Mouse (Mus musculus): ENCODE results near the gene Dcp1a. TPM values are rescaled to one million over a fixed set of nuclear protein-coding genes. Genes with fewer than 3 reads are reported as not detected.
"Not testable (repeated sequence)": the region's sequence is repeated elsewhere in the genome, so short reads cannot be mapped to it uniquely, and the experiment has no call there.

The Dcp1a gene
- polyA plus RNA-seq, 1 experiment from 2014 or later: 28.3 TPM

DNA sequence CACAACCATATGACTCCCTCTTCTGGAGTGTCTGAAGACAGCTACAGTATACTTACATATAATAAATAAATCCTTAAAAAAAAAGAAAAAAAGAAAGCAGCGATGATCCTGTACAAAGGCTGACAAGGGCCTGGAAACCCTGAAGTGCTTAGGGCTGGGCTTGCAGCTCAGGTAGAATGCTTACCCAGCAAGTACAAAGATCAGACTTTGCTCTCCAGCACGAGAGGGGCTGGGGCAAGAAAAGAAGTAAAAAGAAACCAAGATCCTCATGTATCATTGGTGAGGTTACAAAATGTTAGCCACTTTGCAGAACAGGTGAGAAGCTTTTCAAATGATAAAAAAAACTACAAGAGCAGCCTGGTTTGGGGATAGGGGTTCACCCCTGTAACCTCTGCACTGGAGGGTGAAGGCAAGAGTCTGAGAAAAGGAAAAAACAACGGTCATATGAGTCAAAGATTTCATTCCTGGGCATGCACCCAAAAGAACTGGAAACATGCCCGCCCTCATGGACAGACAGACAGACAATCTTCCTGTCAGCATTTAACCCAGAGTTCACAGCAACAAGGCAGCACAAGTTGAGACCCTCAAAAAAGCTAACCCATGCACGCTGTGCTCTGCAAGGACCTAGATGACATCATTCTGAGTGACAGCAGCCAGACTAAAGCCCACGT, 54.6 kb downstream of the Dcp1a start:
- H3K36me3 ChIP-seq (ENCODE audit: insufficient read depth, low read length): no peaks in the 10 kb centered on the region
- ATAC-seq (ENCODE audit: low FRiP score, low TSS enrichment): no peak
- no peak overlapping the region for H3K4me2 ChIP-seq (replicated peaks; ENCODE audit: low read depth, low read length)
- no peak overlapping the region for H3K27ac ChIP-seq (ENCODE audit: low read length)
- H3K4me1 ChIP-seq (ENCODE audit: insufficient read depth, low read length): peaks cover 8% of the 10 kb centered on the region; the same call in 1 of the 2 replicates
- no peak overlapping the region for H3K4me3 ChIP-seq (ENCODE audit: low read length)
- H3K9ac ChIP-seq (replicated peaks; ENCODE audit: low read length): no peak overlapping the region
- H3K9me3 ChIP-seq (ENCODE audit: low read length): no peaks in the 10 kb centered on the region; the same call in 1 of the 2 replicates
- H3K27me3 ChIP-seq (ENCODE audit: insufficient read depth, low read length): no peaks in the 10 kb centered on the region
- 75% methylated on average over 6 of the region's 6 CpGs for WGBS

- Histone ChIP-seq H3K27me3 (ENCODE audit: insufficient read depth, low read length) (no peaks in the 10 kb centered on the region), H3K36me3 (ENCODE audit: insufficient read depth, low read length) (no peaks in the 10 kb centered on the region), H3K27ac (ENCODE audit: low read length) (no peak overlapping the region), H3K9ac (replicated peaks; ENCODE audit: low read length) (no peak overlapping the region), H3K4me3 (ENCODE audit: low read length) (no peak overlapping the region), H3K9me3 (ENCODE audit: low read length) (no peaks in the 10 kb centered on the region), H3K4me2 (replicated peaks; ENCODE audit: low read depth, low read length) (no peak overlapping the region), H3K4me1 (ENCODE audit: insufficient read depth, low read length) (0 out of 2 replicates have a peak, but pooled peaks cover 4% of the 10 kb centered on the region)
- 50% methylated on average over 10 of the region's 10 CpGs for WGBS
- ATAC-seq (ENCODE audit: low FRiP score, low TSS enrichment): 0 out of 2 replicates have a peak, but pooled peaks have one; percentile 59
These were observed 62.2 kb downstream of the Dcp1a start for GRCm38 (mm10) chr14:30541541-30541940.

DNA sequence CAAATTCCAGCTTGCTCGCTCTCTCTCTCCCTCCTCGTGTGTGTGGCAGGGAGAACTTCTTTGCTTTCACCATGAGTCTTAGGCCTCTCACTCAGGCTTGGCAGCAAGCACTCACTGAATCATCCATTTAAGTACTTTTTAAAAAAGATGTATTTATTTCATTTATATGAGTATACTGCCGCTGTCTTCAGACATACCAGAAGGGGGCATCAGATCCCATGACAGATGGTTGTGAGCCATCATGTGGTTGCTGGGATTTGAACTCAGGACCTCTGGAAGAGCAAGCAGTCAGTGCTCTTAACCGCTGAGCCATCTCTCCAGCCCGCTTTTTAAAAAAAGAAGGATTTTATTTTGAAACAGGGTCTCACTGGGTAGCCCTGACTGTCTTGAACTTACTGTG, 64.0 kb downstream of the Dcp1a start:
- WGBS: 73% methylated on average over 5 of the region's 5 CpGs
- H3K9me3 ChIP-seq (ENCODE audit: low read length); H3K4me1 ChIP-seq (ENCODE audit: insufficient read depth, low read length); H3K9ac ChIP-seq (replicated peaks; ENCODE audit: low read length); H3K36me3 ChIP-seq (ENCODE audit: insufficient read depth, low read length); H3K4me2 ChIP-seq (replicated peaks; ENCODE audit: low read depth, low read length); H3K27ac ChIP-seq (ENCODE audit: low read length); H3K27me3 ChIP-seq (ENCODE audit: insufficient read depth, low read length); H3K4me3 ChIP-seq (ENCODE audit: low read length); ATAC-seq (ENCODE audit: low FRiP score, low TSS enrichment): not testable (repeated sequence)

- WGBS: 26% methylated on average over 8 of the region's 8 CpGs
- Histone ChIP-seq H3K27ac (ENCODE audit: low read length) (peak within 1 kb of the TSS; percentile 94), H3K36me3 (ENCODE audit: insufficient read depth, low read length) (no peaks in the 10 kb centered on the region), H3K9me3 (ENCODE audit: low read length) (no peaks in the 10 kb centered on the region), H3K4me2 (replicated peaks; ENCODE audit: low read depth, low read length) (peak within 1 kb of the TSS; percentile 95), H3K27me3 (ENCODE audit: insufficient read depth, low read length) (no peaks in the 10 kb centered on the region), H3K9ac (replicated peaks; ENCODE audit: low read length) (peak within 1 kb of the TSS; percentile 89), H3K4me1 (ENCODE audit: insufficient read depth, low read length) (peaks cover 33% of the 10 kb centered on the region), H3K4me3 (ENCODE audit: low read length) (peak within 1 kb of the TSS; percentile 80)
- ATAC-seq (ENCODE audit: low FRiP score, low TSS enrichment): peak; percentile 40
These were observed 68.9 kb downstream of the Dcp1a start, which contains the start of gene Tkt for GRCm38 (mm10) chr14:30548131-30548720. Gene Tkt (plus strand): TSS chr14:30548359.

DNA sequence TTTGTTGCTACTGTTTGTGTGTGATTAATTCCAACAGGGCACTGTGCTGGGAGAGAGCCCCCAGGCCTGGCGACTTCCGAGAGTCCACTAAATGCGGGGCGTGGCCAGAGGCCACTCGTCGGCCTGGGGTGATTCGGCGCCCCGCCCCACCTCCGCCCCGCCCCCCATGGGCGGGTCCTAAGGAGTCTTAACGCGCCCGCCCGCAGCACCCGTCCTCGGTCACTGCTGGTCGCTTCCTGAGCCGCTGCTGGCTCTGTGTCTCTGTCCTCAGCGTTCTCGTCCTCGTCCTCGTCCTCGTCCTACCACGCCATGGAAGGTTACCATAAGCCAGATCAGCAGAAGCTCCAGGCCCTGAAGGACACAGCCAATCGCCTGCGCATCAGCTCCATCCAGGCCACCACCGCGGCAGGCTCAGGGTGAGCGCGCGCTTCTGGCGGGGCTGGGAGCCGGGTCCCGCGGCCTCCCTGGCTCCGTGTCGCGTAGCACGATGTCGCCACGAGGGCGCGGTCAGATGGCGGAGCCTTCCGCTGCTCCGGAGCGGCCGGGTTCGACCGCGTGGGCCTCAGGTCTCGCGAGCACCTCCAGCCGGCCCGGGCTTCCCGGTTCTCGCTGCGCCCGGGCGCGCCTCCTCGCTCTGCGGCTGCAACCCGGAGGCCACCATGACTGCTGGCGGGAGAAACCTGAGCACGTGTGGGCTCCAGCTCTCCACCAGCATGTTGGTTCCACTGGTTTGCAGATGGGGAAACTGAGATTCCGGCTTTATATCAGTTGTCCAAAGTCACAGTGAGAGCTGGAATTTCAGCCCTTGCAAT, 69.8 kb downstream of the Dcp1a start:
- Histone ChIP-seq H3K4me1 (ENCODE audit: insufficient read depth, low read length) (peaks cover 33% of the 10 kb centered on the region), H3K27me3 (ENCODE audit: insufficient read depth, low read length) (no peaks in the 10 kb centered on the region), H3K27ac (ENCODE audit: low read length) (peak overlapping the region; percentile 94), H3K4me2 (replicated peaks; ENCODE audit: low read depth, low read length) (peak overlapping the region; percentile 95), H3K4me3 (ENCODE audit: low read length) (peak overlapping the region; percentile 80), H3K9me3 (ENCODE audit: low read length) (no peaks in the 10 kb centered on the region), H3K9ac (replicated peaks; ENCODE audit: low read length) (peak overlapping the region; percentile 89), H3K36me3 (ENCODE audit: insufficient read depth, low read length) (0 out of 2 replicates have a peak, but pooled peaks cover 3% of the 10 kb centered on the region)
- ATAC-seq (ENCODE audit: low FRiP score, low TSS enrichment): peak; percentile 94
- WGBS: under 1% methylated on average over 66 of the region's 69 CpGs

DNA sequence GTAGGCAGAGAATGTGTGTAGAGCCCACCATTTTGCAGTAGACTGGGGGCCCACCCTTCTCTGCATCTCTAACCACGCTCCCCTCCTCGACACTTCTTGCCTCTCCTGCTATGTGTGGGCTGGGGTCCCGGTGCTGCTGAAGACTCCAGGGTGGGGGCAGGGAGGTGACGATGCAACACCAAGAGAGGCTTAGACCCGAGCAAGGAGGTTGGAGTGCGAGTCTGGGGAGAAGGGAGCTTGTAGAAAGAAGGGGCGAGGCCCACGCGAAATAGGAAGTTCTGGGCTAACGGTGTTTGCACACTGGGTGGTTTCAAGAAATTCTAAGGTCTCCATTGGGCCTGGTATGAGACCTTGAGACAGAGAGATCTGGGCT, 70.4 kb downstream of the Dcp1a start:
- peak overlapping the region; percentile 95 for H3K4me2 ChIP-seq (replicated peaks; ENCODE audit: low read depth, low read length)
- H3K27ac ChIP-seq (ENCODE audit: low read length): peak overlapping the region; percentile 94
- H3K9ac ChIP-seq (replicated peaks; ENCODE audit: low read length): peak overlapping the region; percentile 89
- H3K36me3 ChIP-seq (ENCODE audit: insufficient read depth, low read length): 0 out of 2 replicates have a peak, but pooled peaks cover 3% of the 10 kb centered on the region
- H3K9me3 ChIP-seq (ENCODE audit: low read length): no peaks in the 10 kb centered on the region
- H3K27me3 ChIP-seq (ENCODE audit: insufficient read depth, low read length): no peaks in the 10 kb centered on the region
- no peak for ATAC-seq (ENCODE audit: low FRiP score, low TSS enrichment)
- peaks cover 33% of the 10 kb centered on the region for H3K4me1 ChIP-seq (ENCODE audit: insufficient read depth, low read length)
- H3K4me3 ChIP-seq (ENCODE audit: low read length): peak overlapping the region; percentile 80
- 0% methylated on average over 10 of the region's 10 CpGs for WGBS

GRCm38 (mm10) chr14:30550232-30551070, 71.1 kb downstream of the Dcp1a start:
- Histone ChIP-seq H3K4me2 (replicated peaks; ENCODE audit: low read depth, low read length) (peak overlapping the region; percentile 95), H3K27me3 (ENCODE audit: insufficient read depth, low read length) (no peaks in the 10 kb centered on the region), H3K9me3 (ENCODE audit: low read length) (no peaks in the 10 kb centered on the region), H3K27ac (ENCODE audit: low read length) (no peak overlapping the region), H3K36me3 (ENCODE audit: insufficient read depth, low read length) (0 out of 2 replicates have a peak, but pooled peaks cover 3% of the 10 kb centered on the region), H3K9ac (replicated peaks; ENCODE audit: low read length) (peak overlapping the region; percentile 89), H3K4me1 (ENCODE audit: insufficient read depth, low read length) (peaks cover 33% of the 10 kb centered on the region), H3K4me3 (ENCODE audit: low read length) (peak overlapping the region; percentile 80)
- WGBS: 29% methylated on average over 8 of the region's 8 CpGs
- ATAC-seq (ENCODE audit: low FRiP score, low TSS enrichment): no peak

- Histone ChIP-seq H3K4me3 (ENCODE audit: low read length) (peak overlapping the region; percentile 80), H3K27ac (ENCODE audit: low read length) (no peak overlapping the region), H3K4me1 (ENCODE audit: insufficient read depth, low read length) (peaks cover 33% of the 10 kb centered on the region), H3K9me3 (ENCODE audit: low read length) (no peaks in the 10 kb centered on the region), H3K9ac (replicated peaks; ENCODE audit: low read length) (no peak overlapping the region), H3K4me2 (replicated peaks; ENCODE audit: low read depth, low read length) (peak overlapping the region; percentile 95), H3K36me3 (ENCODE audit: insufficient read depth, low read length) (peaks cover 11% of the 10 kb centered on the region), H3K27me3 (ENCODE audit: insufficient read depth, low read length) (no peaks in the 10 kb centered on the region)
- no peak for ATAC-seq (ENCODE audit: low FRiP score, low TSS enrichment)
- WGBS: 66% methylated on average over 5 of the region's 5 CpGs
These were observed 72.2 kb downstream of the Dcp1a start for GRCm38 (mm10) chr14:30551509-30551908.

GRCm38 (mm10) chr14:30551981-30552380, 72.6 kb downstream of the Dcp1a start:
- Histone ChIP-seq H3K4me3 (ENCODE audit: low read length) (no peak overlapping the region), H3K4me1 (ENCODE audit: insufficient read depth, low read length) (peaks cover 33% of the 10 kb centered on the region), H3K9me3 (ENCODE audit: low read length) (no peaks in the 10 kb centered on the region), H3K27me3 (ENCODE audit: insufficient read depth, low read length) (no peaks in the 10 kb centered on the region), H3K36me3 (ENCODE audit: insufficient read depth, low read length) (peaks cover 11% of the 10 kb centered on the region), H3K4me2 (replicated peaks; ENCODE audit: low read depth, low read length) (no peak overlapping the region; the same call in 1 of the 2 replicates), H3K27ac (ENCODE audit: low read length) (no peak overlapping the region), H3K9ac (replicated peaks; ENCODE audit: low read length) (no peak overlapping the region)
- ATAC-seq (ENCODE audit: low FRiP score, low TSS enrichment): no peak
- 93% methylated on average over 2 of the region's 2 CpGs for WGBS

Measured in kidney, embryonic 16.5 days (tissue).